Mouse (Mus musculus): ENCODE results near the gene Arhgap9. TPM values are rescaled to one million over a fixed set of nuclear protein-coding genes. Genes with fewer than 3 reads are reported as not detected.

Arhgap9 gene
- total RNA-seq, 2 experiments from 2014 or later, result 18.7 to 21.1 TPM

GRCm38 (mm10) chr10:127369834-127370820 lies 48.4 kb downstream of the Arhgap9 start, which contains the start of gene Inhbc:
Gene Inhbc (minus strand): TSS chr10:127370431.
- no peak for ATAC-seq (replicated peaks; ENCODE audit: low FRiP score, poor library complexity, severe bottlenecking)

- ATAC-seq (replicated peaks; ENCODE audit: low FRiP score, poor library complexity, severe bottlenecking), result no peak
Observed at GRCm38 (mm10) chr10:127371023-127371422, 49.3 kb downstream of the Arhgap9 start.

- ATAC-seq (replicated peaks; ENCODE audit: low FRiP score, poor library complexity, severe bottlenecking), result no peak
Observed at GRCm38 (mm10) chr10:127377700-127378099, 55.9 kb downstream of the Arhgap9 start.

Other genes starting within 250 kb of the Arhgap9 start
- gene Agap2, start 246.7 kb upstream of the Arhgap9 start, total RNA-seq (2015; ENCODE audit: low replicate concordance), result 1.9 and 6.5 TPM in 2 replicates
- 2.0 and 4.0 TPM in 2 replicates for gene Agap2, start 246.7 kb upstream of the Arhgap9 start, total RNA-seq (2017; ENCODE audit: low replicate concordance)
- gene Os9, start 200.8 kb upstream of the Arhgap9 start, total RNA-seq (2015; ENCODE audit: low replicate concordance), result 15.0 and 17.1 TPM in 2 replicates
- gene Os9, start 200.8 kb upstream of the Arhgap9 start, total RNA-seq (2017; ENCODE audit: low replicate concordance), result 59.5 and 60.7 TPM in 2 replicates
- 33.0 and 34.3 TPM in 2 replicates for gene B4galnt1, start 156.7 kb upstream of the Arhgap9 start, total RNA-seq (2015; ENCODE audit: low replicate concordance)
- 8.1 and 17.6 TPM in 2 replicates for gene B4galnt1, start 156.7 kb upstream of the Arhgap9 start, total RNA-seq (2017; ENCODE audit: low replicate concordance)
- not detected in 2 replicates for gene Slc26a10, start 141.3 kb upstream of the Arhgap9 start, total RNA-seq (2015; ENCODE audit: low replicate concordance)
- 0.28 TPM in 1 of 2 replicates, not detected in the other for gene Slc26a10, start 141.3 kb upstream of the Arhgap9 start, total RNA-seq (2017; ENCODE audit: low replicate concordance)
- gene Arhgef25, start 131.9 kb upstream of the Arhgap9 start, total RNA-seq (2015; ENCODE audit: low replicate concordance), result 0.84 and 1.7 TPM in 2 replicates
- 2.2 and 2.7 TPM in 2 replicates for gene Arhgef25, start 131.9 kb upstream of the Arhgap9 start, total RNA-seq (2017; ENCODE audit: low replicate concordance)
- 10.4 and 18.0 TPM in 2 replicates for gene Dtx3, start 126.2 kb upstream of the Arhgap9 start, total RNA-seq (2015; ENCODE audit: low replicate concordance)
- gene Dtx3, start 126.2 kb upstream of the Arhgap9 start, total RNA-seq (2017; ENCODE audit: low replicate concordance), result 8.4 and 9.4 TPM in 2 replicates
- 11.3 and 13.3 TPM in 2 replicates for gene Pip4k2c, start 110.4 kb upstream of the Arhgap9 start, total RNA-seq (2015; ENCODE audit: low replicate concordance)
- gene Pip4k2c, start 110.4 kb upstream of the Arhgap9 start, total RNA-seq (2017; ENCODE audit: low replicate concordance), result 19.6 and 25.6 TPM in 2 replicates
- gene Kif5a, start 58.6 kb upstream of the Arhgap9 start, total RNA-seq (2015; ENCODE audit: low replicate concordance), result 0.42 TPM in 1 of 2 replicates, not detected in the other
- under 0.01 TPM in 1 of 2 replicates, not detected in the other for gene Kif5a, start 58.6 kb upstream of the Arhgap9 start, total RNA-seq (2017; ENCODE audit: low replicate concordance)
- 32.5 and 59.1 TPM in 2 replicates for gene Dctn2, start 55.6 kb upstream of the Arhgap9 start, total RNA-seq (2015; ENCODE audit: low replicate concordance)
- gene Dctn2, start 55.6 kb upstream of the Arhgap9 start, total RNA-seq (2017; ENCODE audit: low replicate concordance), result 73.0 and 77.9 TPM in 2 replicates
- 22.4 and 33.0 TPM in 2 replicates for gene Mbd6, start 32.9 kb upstream of the Arhgap9 start, total RNA-seq (2015; ENCODE audit: low replicate concordance)
- 6.1 and 7.1 TPM in 2 replicates for gene Mbd6, start 32.9 kb upstream of the Arhgap9 start, total RNA-seq (2017; ENCODE audit: low replicate concordance)
- gene Mars, start 10.2 kb upstream of the Arhgap9 start, total RNA-seq (2015; ENCODE audit: low replicate concordance), result 35.1 and 38.8 TPM in 2 replicates
- 43.5 and 45.6 TPM in 2 replicates for gene Mars, start 10.2 kb upstream of the Arhgap9 start, total RNA-seq (2017; ENCODE audit: low replicate concordance)
- not detected in 2 replicates for gene Gli1, start 20.0 kb downstream of the Arhgap9 start, total RNA-seq (2015; ENCODE audit: low replicate concordance)
- not detected in 2 replicates for gene Gli1, start 20.0 kb downstream of the Arhgap9 start, total RNA-seq (2017; ENCODE audit: low replicate concordance)
- not detected in 2 replicates for gene Inhbe, start 32.4 kb downstream of the Arhgap9 start, total RNA-seq (2015; ENCODE audit: low replicate concordance)
- gene Inhbe, start 32.4 kb downstream of the Arhgap9 start, total RNA-seq (2017; ENCODE audit: low replicate concordance), result not detected in 2 replicates
- gene Inhbc, start 48.5 kb downstream of the Arhgap9 start, total RNA-seq (2015; ENCODE audit: low replicate concordance), result not detected in 2 replicates
- not detected in 2 replicates for gene Inhbc, start 48.5 kb downstream of the Arhgap9 start, total RNA-seq (2017; ENCODE audit: low replicate concordance)
- gene R3hdm2, start 58.4 kb downstream of the Arhgap9 start, total RNA-seq (2015; ENCODE audit: low replicate concordance), result 25.7 and 34.9 TPM in 2 replicates
- gene R3hdm2, start 58.4 kb downstream of the Arhgap9 start, total RNA-seq (2017; ENCODE audit: low replicate concordance), result 17.7 and 18.3 TPM in 2 replicates
- not detected in 2 replicates for gene Stac3, start 179.7 kb downstream of the Arhgap9 start, total RNA-seq (2015; ENCODE audit: low replicate concordance)
- not detected in 2 replicates for gene Stac3, start 179.7 kb downstream of the Arhgap9 start, total RNA-seq (2017; ENCODE audit: low replicate concordance)
- not detected in 2 replicates for gene Ndufa4l2, start 193.0 kb downstream of the Arhgap9 start, total RNA-seq (2015; ENCODE audit: low replicate concordance)
- not detected in 2 replicates for gene Ndufa4l2, start 193.0 kb downstream of the Arhgap9 start, total RNA-seq (2017; ENCODE audit: low replicate concordance)
- gene Shmt2, start 200.5 kb downstream of the Arhgap9 start, total RNA-seq (2015; ENCODE audit: low replicate concordance), result 17.9 and 19.9 TPM in 2 replicates
- gene Shmt2, start 200.5 kb downstream of the Arhgap9 start, total RNA-seq (2017; ENCODE audit: low replicate concordance), result 12.3 and 18.3 TPM in 2 replicates
- gene Nxph4, start 212.6 kb downstream of the Arhgap9 start, total RNA-seq (2015; ENCODE audit: low replicate concordance), result not detected in 2 replicates
- not detected in 2 replicates for gene Nxph4, start 212.6 kb downstream of the Arhgap9 start, total RNA-seq (2017; ENCODE audit: low replicate concordance)